Comparison of ENCODE assay signal across 13 mouse cellular contexts in genomic region chr19:43452176-43452575, GRCm38 (mm10). TPM values are rescaled to one million over a fixed set of nuclear protein-coding genes. Genes with fewer than 3 reads are reported as not detected.
DNase-seq lines count a peak whose midpoint lies in the region; ATAC-seq lines count a peak whose summit lies in the region.
"Had no signal": no experiment of that assay in that cellular context is flagged by ENCODE, and none has a peak within 500 bp of the region (broad histone marks: within the 10 kb centered on the region; RNA-seq: fewer than 3 reads in every experiment).

No protein-coding gene starts in this region.

- no peak overlapping the region for H3K4me3 ChIP-seq in forebrain, embryonic 14.5 days (ENCODE audit: low read depth, low read length)
- H3K4me3 ChIP-seq in forebrain, embryonic 15.5 days: no peak overlapping the region
- H3K4me3 ChIP-seq: embryonic facial prominence, embryonic 13.5 days; heart, adult 2 months; liver, embryonic 15.5 days; myocyte had no signal

- peak; percentile 64 for DNase-seq in forebrain, embryonic 14.5 days (ENCODE audit: low spot score)
- peak; percentile 74 for DNase-seq in right cerebral cortex, adult 18-20 months
- no peak for DNase-seq in right cerebral cortex, postnatal 4 days
- peak; percentile 44 to 54 for DNase-seq in layer of hippocampus, postnatal 10 days (ENCODE audit: low spot score in 2 of 2)
- DNase-seq in right cerebral cortex, postnatal 36 days (ENCODE audit: low spot score in 2 of 2): peak; percentile 65 to 71
- DNase-seq in adrenal gland, adult (ENCODE audit: inconsistent age in 2 of 2, low spot score in 1 of 2): no peak
- no peak for DNase-seq in c-Kit-positive CD71-positive TER-119-positive erythroid progenitor cells, embryonic 14.5 days (ENCODE audit: low spot score)
- DNase-seq: heart, adult 2 months; heart, postnatal 14 days had no signal

- H3K4me1 ChIP-seq in forebrain, embryonic 14.5 days (ENCODE audit: control insufficient read depth, insufficient read depth, low read length): no peaks in the 10 kb centered on the region
- H3K4me1 ChIP-seq in forebrain, embryonic 15.5 days: 0 out of 2 replicates have a peak, but pooled peaks cover 2% of the 10 kb centered on the region
- H3K4me1 ChIP-seq: embryonic facial prominence, embryonic 13.5 days had no signal

- no peak overlapping the region for H3K9ac ChIP-seq in forebrain, embryonic 14.5 days (ENCODE audit: low read length)
- no peak overlapping the region for H3K9ac ChIP-seq in forebrain, embryonic 15.5 days (replicated peaks)
- H3K9ac ChIP-seq: embryonic facial prominence, embryonic 13.5 days; liver, embryonic 15.5 days had no signal

- no peaks in the 10 kb centered on the region for H3K36me3 ChIP-seq in forebrain, embryonic 14.5 days (ENCODE audit: control insufficient read depth, insufficient read depth, low read length)
- H3K36me3 ChIP-seq in forebrain, embryonic 15.5 days: no peaks in the 10 kb centered on the region
- H3K36me3 ChIP-seq: embryonic facial prominence, embryonic 13.5 days; liver, embryonic 15.5 days had no signal

- no peaks in the 10 kb centered on the region for H3K27me3 ChIP-seq in forebrain, embryonic 14.5 days (replicated peaks; ENCODE audit: control insufficient read depth, insufficient read depth, low read length)
- no peaks in the 10 kb centered on the region for H3K27me3 ChIP-seq in forebrain, embryonic 15.5 days
- H3K27me3 ChIP-seq: embryonic facial prominence, embryonic 13.5 days; liver, embryonic 15.5 days had no signal

- no peak for ATAC-seq in forebrain, embryonic 14.5 days
- ATAC-seq in forebrain, embryonic 15.5 days (replicated peaks): no peak; the same call in 1 of the 2 replicates

- no peaks in the 10 kb centered on the region for H3K9me3 ChIP-seq in forebrain, embryonic 14.5 days (replicated peaks; ENCODE audit: control insufficient read depth, low read length)
- no peaks in the 10 kb centered on the region for H3K9me3 ChIP-seq in forebrain, embryonic 15.5 days
- H3K9me3 ChIP-seq: embryonic facial prominence, embryonic 13.5 days; liver, embryonic 15.5 days had no signal

- no peak overlapping the region for H3K4me2 ChIP-seq in forebrain, embryonic 14.5 days (ENCODE audit: low read length)
- H3K4me2 ChIP-seq in forebrain, embryonic 15.5 days (replicated peaks): no peak overlapping the region
- H3K4me2 ChIP-seq: embryonic facial prominence, embryonic 13.5 days; liver, embryonic 15.5 days had no signal

- WGBS in forebrain, embryonic 14.5 days: 77% methylated on average over 5 of the region's 5 CpGs
- 85% methylated on average over 5 of the region's 5 CpGs for WGBS in forebrain, embryonic 15.5 days

- no peak overlapping the region for H3K27ac ChIP-seq in forebrain, embryonic 14.5 days (ENCODE audit: low read depth, low read length)
- H3K27ac ChIP-seq in forebrain, embryonic 15.5 days (replicated peaks): no peak overlapping the region
- H3K27ac ChIP-seq: embryonic facial prominence, embryonic 13.5 days; heart, adult 2 months had no signal

RNA-seq across cellular contexts. Expression of gene Cnnm1, which starts 11.9 kb away (rescaled TPM):
- 0.62 and 1.4 TPM in 2 replicates for polyA plus RNA-seq in forebrain, embryonic 14.5 days (2014; fragmentation: Nextera tagmentation; extraction: Ambion mirVana)
- polyA plus RNA-seq in forebrain, embryonic 15.5 days (2015; fragmentation: Nextera tagmentation; extraction: Ambion mirVana): 1.2 and 1.3 TPM in 2 replicates
- 10 to 100 TPM; 34.1 to 34.5 TPM for total RNA-seq in layer of hippocampus, postnatal 10 days (2021)
- polyA plus RNA-seq: myocyte had no signal

Comparison
In these comparisons a context has a peak if more than half of its experiments do, and no peak if none do; other contexts are left out.
1. DNase-seq: peak in forebrain, embryonic 14.5 days (single experiment), right cerebral cortex, adult 18-20 months (single experiment), layer of hippocampus, postnatal 10 days (2 of 2) and right cerebral cortex, postnatal 36 days (2 of 2); none in right cerebral cortex, postnatal 4 days (single experiment), adrenal gland, adult (0 of 2) and c-Kit-positive CD71-positive TER-119-positive erythroid progenitor cells, embryonic 14.5 days (single experiment).